Mouse (Mus musculus) heart, adult 2 months (tissue): Measurements from ENCODE around the gene Ccdc137. TPM values are rescaled to one million over a fixed set of nuclear protein-coding genes. Genes with fewer than 3 reads are reported as not detected.
A peak's percentile ranks its signal among the peaks of the same experiment; 100 is the strongest.

Experiments
- DNase-seq, 2 experiments: peaks; one replicate each; pipeline ENCODE4 v3.0.0; 2021
- H3K27ac ChIP-seq: fragments of 200-600 bp; 2 replicates; pipeline ENCODE4 v1.8.1; 2022
- H3K27me3 ChIP-seq: fragments of 200-500 bp; 2 replicates; pipeline ENCODE4 v1.6.1; 2012; ENCODE audit warnings: mild to moderate bottlenecking, low read length, inconsistent platforms, mixed read lengths; ENCODE audit not compliant: control insufficient read depth, insufficient read depth
- H3K36me3 ChIP-seq: fragments of 200-500 bp; 2 replicates; pipeline ENCODE4 v1.6.1; 2012; ENCODE audit warnings: low read length, inconsistent platforms; ENCODE audit not compliant: control insufficient read depth, insufficient read depth
- H3K4me1 ChIP-seq: fragments of 200-500 bp; 2 replicates; pipeline ENCODE4 v1.6.1; 2011; ENCODE audit warnings: low read length; ENCODE audit not compliant: control insufficient read depth, insufficient read depth
- H3K4me3 ChIP-seq: fragments of 200-600 bp; 2 replicates; pipeline ENCODE4 v1.8.1; 2022
- H3K79me2 ChIP-seq: fragments of 200-500 bp; replicated peaks from 2 replicates; pipeline ENCODE4 v1.6.1; 2012; ENCODE audit warnings: mild to moderate bottlenecking, inconsistent platforms, low read length, moderate library complexity, mixed read lengths; ENCODE audit not compliant: control insufficient read depth, insufficient read depth
- H3K9ac ChIP-seq: fragments of 200-500 bp; 2 replicates; pipeline ENCODE4 v1.6.1; 2012; ENCODE audit warnings: low read depth, mild to moderate bottlenecking, control low read depth, inconsistent platforms, low read length, mixed read lengths
- CTCF ChIP-seq: fragments of 200-600 bp; IDR thresholded peaks from 2 replicates; pipeline ENCODE4 v1.8.1; 2022; ENCODE audit warnings: antibody characterized with exemption, mild to moderate bottlenecking, moderate library complexity
- EP300 ChIP-seq: fragments of 200-500 bp; IDR thresholded peaks from 2 replicates; pipeline ENCODE4 v1.6.1; 2011; ENCODE audit warnings: low read depth, low read length, control low read depth; ENCODE audit not compliant: insufficient read depth
- POLR2A ChIP-seq: fragments of 200-500 bp; IDR thresholded peaks from 2 replicates; pipeline ENCODE4 v1.6.1; 2011; ENCODE audit warnings: mild to moderate bottlenecking, low read depth, low read length, control low read depth; ENCODE audit not compliant: insufficient read depth
- WGBS: fragments of 180-500 bp; shearing (Covaris S2); methylation state at CpG from one replicate; pipeline ENCODE4 v1.1.7; 2018; 5-methylcytosine and 5-hydroxymethylcytosine counted together
- intact Hi-C: fragments of 180-260 bp; cut with DNase I; formaldehyde crosslinking; loops from one replicate; pipeline ENCODE4 v1.15.1; 2025
- polyA plus RNA-seq: library from polyadenylated mRNA; depleted of rRNA; stranded (reverse); fragments of >200 nt; gene quantifications from 2 replicates; pipeline ENCODE4 v1.2.3, GENCODE M21; 2012
- total RNA-seq, 2 experiments: library from RNA; stranded (reverse); gene quantifications; 2 replicates each; pipeline ENCODE4 v1.2.3; 2021

Ccdc137 gene
- total and polyA plus RNA-seq, 3 experiments: 5.8 to 6.7 (median 6.0) TPM

GRCm38 (mm10) chr11:120465521-120465920 is 7.6 kb downstream of the Ccdc137 start:
- 34% methylated on average over 4 of the region's 4 CpGs for WGBS
- Histone ChIP-seq H3K36me3 (no peaks in the 10 kb centered on the region), H3K27ac (no peak overlapping the region), H3K9ac (no peak overlapping the region), H3K4me3 (no peak overlapping the region), H3K79me2 (no peaks in the 10 kb centered on the region; the same call in 1 of the 2 replicates), H3K4me1 (peaks cover 3% of the 10 kb centered on the region), H3K27me3 (no peaks in the 10 kb centered on the region)
- intact Hi-C loops: no loop called here
- TF ChIP-seq POLR2A (no peak), EP300 (no peak), CTCF (no peak)
- DNase-seq: no peak

- peak within 1 kb of the TSS; percentile 84 for H3K4me3 ChIP-seq
- H3K27me3 ChIP-seq: no peaks in the 10 kb centered on the region
- no peaks in the 10 kb centered on the region for H3K36me3 ChIP-seq
- DNase-seq: peak; percentile 91 to 95
- WGBS: under 1% methylated on average over 53 of the region's 54 CpGs
- H3K79me2 ChIP-seq: no peaks in the 10 kb centered on the region; the same call in 1 of the 2 replicates
- TF ChIP-seq POLR2A: peak; percentile 89
- no peak for TF ChIP-seq CTCF
- TF ChIP-seq EP300: 0 out of 2 replicates have a peak, but pooled peaks have one; percentile 16
- intact Hi-C loops: no loop called here
- peaks cover 3% of the 10 kb centered on the region for H3K4me1 ChIP-seq
- H3K27ac ChIP-seq: peak within 1 kb of the TSS; percentile 81
- H3K9ac ChIP-seq: peak within 1 kb of the TSS; percentile 87
Measured at GRCm38 (mm10) chr11:120467051-120467735, 9.3 kb downstream of the Ccdc137 start, which contains the start of gene Arl16. TSS of gene Arl16 (minus strand) at chr11:120467607.

- H3K27me3 ChIP-seq: no peaks in the 10 kb centered on the region
- no peak for TF ChIP-seq EP300
- TF ChIP-seq POLR2A: no peak
- TF ChIP-seq CTCF: no peak
- H3K9ac ChIP-seq: peak overlapping the region; percentile 87
- DNase-seq: no peak
- H3K4me3 ChIP-seq: peak overlapping the region; percentile 84
- under 1% methylated on average over 33 of the region's 33 CpGs for WGBS
- H3K27ac ChIP-seq: peak overlapping the region; percentile 68
- H3K79me2 ChIP-seq: no peaks in the 10 kb centered on the region; the same call in 1 of the 2 replicates
- intact Hi-C loops: loop anchor here (2.0 kb wide), 1 partner anchor 15 kb away; no protein-coding TSS in a partner anchor
- H3K4me1 ChIP-seq: peaks cover 3% of the 10 kb centered on the region
- no peaks in the 10 kb centered on the region for H3K36me3 ChIP-seq
Measured at GRCm38 (mm10) chr11:120467736-120468092, 9.8 kb downstream of the Ccdc137 start.

- Histone ChIP-seq H3K9ac (no peak overlapping the region), H3K79me2 (no peaks in the 10 kb centered on the region; the same call in 1 of the 2 replicates), H3K4me3 (no peak overlapping the region), H3K27ac (no peak overlapping the region), H3K27me3 (no peaks in the 10 kb centered on the region), H3K4me1 (no peaks in the 10 kb centered on the region; the same call in 1 of the 2 replicates), H3K36me3 (no peaks in the 10 kb centered on the region)
- intact Hi-C loops: no loop called here
- 95% methylated on average over 6 of the region's 6 CpGs for WGBS
- no peak for DNase-seq
- TF ChIP-seq EP300 (no peak), CTCF (no peak), POLR2A (no peak)
Measured at GRCm38 (mm10) chr11:120472052-120472451, 14.1 kb downstream of the Ccdc137 start.

GRCm38 (mm10) chr11:120483448-120483934 is 25.6 kb downstream of the Ccdc137 start:
- Histone ChIP-seq H3K36me3 (no peaks in the 10 kb centered on the region), H3K27ac (no peak overlapping the region), H3K79me2 (peaks cover 3% of the 10 kb centered on the region), H3K4me3 (peak overlapping the region; percentile 100; the same call in 1 of the 2 replicates), H3K27me3 (no peaks in the 10 kb centered on the region), H3K4me1 (peaks cover 3% of the 10 kb centered on the region; the same call in 1 of the 2 replicates), H3K9ac (no peak overlapping the region)
- 82% methylated on average over 7 of the region's 7 CpGs for WGBS
- intact Hi-C loops: loop anchor here (2.0 kb wide), 1 partner anchor 15 kb away; no protein-coding TSS in a partner anchor
- no peak for DNase-seq
- TF ChIP-seq CTCF (no peak), EP300 (no peak), POLR2A (no peak)

GRCm38 (mm10) chr11:120484265-120484981 is 26.5 kb downstream of the Ccdc137 start, which contains the start of gene Mrpl12:
TSS of gene Mrpl12 (plus strand) at chr11:120484613.
- Histone ChIP-seq H3K27me3 (no peaks in the 10 kb centered on the region), H3K36me3 (no peaks in the 10 kb centered on the region), H3K79me2 (peaks cover 3% of the 10 kb centered on the region), H3K4me1 (peaks cover 4% of the 10 kb centered on the region), H3K27ac (peak within 1 kb of the TSS; percentile 89), H3K4me3 (peak within 1 kb of the TSS; percentile 100), H3K9ac (peak within 1 kb of the TSS; percentile 95)
- DNase-seq: peak; percentile 90 to 92
- intact Hi-C loops: no loop called here
- under 1% methylated on average over 60 of the region's 60 CpGs for WGBS
- peak; percentile 90 for TF ChIP-seq POLR2A
- TF ChIP-seq CTCF: no peak
- peak; percentile 85; the same call in 1 of the 2 replicates for TF ChIP-seq EP300
